ENCODE assay signal across 17 mouse cellular contexts in genomic region chr10:60737169-60737728, GRCm38 (mm10). TPM values are rescaled to one million over a fixed set of nuclear protein-coding genes. Genes with fewer than 3 reads are reported as not detected.
DNase-seq lines count a peak whose midpoint lies in the region; ATAC-seq lines count a peak whose summit lies in the region.
"Had no signal": no experiment of that assay in that cellular context is flagged by ENCODE, and none has a peak within 500 bp of the region (broad histone marks: within the 10 kb centered on the region; RNA-seq: fewer than 3 reads in every experiment).

No protein-coding gene starts in this region.

- 30% methylated on average over 11 of the region's 11 CpGs for WGBS in kidney, embryonic 16.5 days
- 64% methylated on average over 11 of the region's 11 CpGs for WGBS in neural tube, embryonic 13.5 days

- H3K27ac ChIP-seq in kidney, embryonic 16.5 days (ENCODE audit: low read length) = peak overlapping the region; percentile 36; the same call in 1 of the 2 replicates
- H3K27ac ChIP-seq in neural tube, embryonic 13.5 days (replicated peaks) = peak overlapping the region; percentile 54; the same call in 1 of the 2 replicates
- H3K27ac ChIP-seq: embryonic facial prominence, embryonic 15.5 days; forebrain, embryonic 10.5 days; limb, embryonic 15.5 days had no signal

- peaks cover 3% of the 10 kb centered on the region for H3K36me3 ChIP-seq in kidney, embryonic 16.5 days (ENCODE audit: insufficient read depth, low read length)
- H3K36me3 ChIP-seq in neural tube, embryonic 13.5 days = peaks cover 10% of the 10 kb centered on the region; the same call in 1 of the 2 replicates
- H3K36me3 ChIP-seq: embryonic facial prominence, embryonic 15.5 days; forebrain, embryonic 10.5 days had no signal

- DNase-seq in kidney, adult 9 months = no peak
- DNase-seq in adrenal gland, adult (ENCODE audit: inconsistent age in 2 of 2, low spot score in 1 of 2) = peak; percentile 80 to 91
- peak; percentile 64 for DNase-seq in adrenal gland, postnatal 25 days
- no peak for DNase-seq in lung, adult 18-20 months
- no peak for DNase-seq in embryo, embryonic 10 days (ENCODE audit: low spot score)
- DNase-seq: cerebellum, adult 8-10 months; gastrocnemius, postnatal 14 days; liver, postnatal 0 days; retina, postnatal 1 day; spleen, adult 18-20 months; thymus, adult 18-20 months had no signal

- H3K9me3 ChIP-seq in kidney, embryonic 16.5 days (ENCODE audit: low read length) = no peaks in the 10 kb centered on the region
- no peaks in the 10 kb centered on the region for H3K9me3 ChIP-seq in neural tube, embryonic 13.5 days
- H3K9me3 ChIP-seq: embryonic facial prominence, embryonic 15.5 days; forebrain, embryonic 10.5 days; limb, embryonic 15.5 days had no signal

- H3K4me3 ChIP-seq in kidney, embryonic 16.5 days (ENCODE audit: low read length) = no peak overlapping the region
- no peak overlapping the region for H3K4me3 ChIP-seq in neural tube, embryonic 13.5 days
- H3K4me3 ChIP-seq: embryonic facial prominence, embryonic 15.5 days; forebrain, embryonic 10.5 days; limb, embryonic 15.5 days had no signal

- peak; percentile 44; the same call in 1 of the 2 replicates for ATAC-seq in kidney, embryonic 16.5 days (ENCODE audit: low FRiP score, low TSS enrichment)
- ATAC-seq in neural tube, embryonic 13.5 days (ENCODE audit: low read depth) = no peak
- ATAC-seq: inflammation-experienced regulatory T-cells, adult 6 months; liver, postnatal 0 days had no signal

- peaks cover 16% of the 10 kb centered on the region for H3K4me1 ChIP-seq in kidney, embryonic 16.5 days (ENCODE audit: insufficient read depth, low read length)
- peaks cover 20% of the 10 kb centered on the region for H3K4me1 ChIP-seq in neural tube, embryonic 13.5 days (replicated peaks)
- H3K4me1 ChIP-seq: embryonic facial prominence, embryonic 15.5 days had no signal

- no peak overlapping the region for H3K4me2 ChIP-seq in kidney, embryonic 16.5 days (replicated peaks; ENCODE audit: low read depth, low read length)
- no peak overlapping the region for H3K4me2 ChIP-seq in neural tube, embryonic 13.5 days
- H3K4me2 ChIP-seq: embryonic facial prominence, embryonic 15.5 days; limb, embryonic 15.5 days had no signal

- no peak overlapping the region; the same call in 1 of the 2 replicates for H3K9ac ChIP-seq in kidney, embryonic 16.5 days (replicated peaks; ENCODE audit: low read length)
- no peak overlapping the region for H3K9ac ChIP-seq in neural tube, embryonic 13.5 days
- H3K9ac ChIP-seq: embryonic facial prominence, embryonic 15.5 days; limb, embryonic 15.5 days; liver, postnatal 0 days had no signal

- no peaks in the 10 kb centered on the region for H3K27me3 ChIP-seq in kidney, embryonic 16.5 days (ENCODE audit: insufficient read depth, low read length)
- no peaks in the 10 kb centered on the region for H3K27me3 ChIP-seq in neural tube, embryonic 13.5 days
- H3K27me3 ChIP-seq: embryonic facial prominence, embryonic 15.5 days; limb, embryonic 15.5 days had no signal

RNA-seq across cellular contexts. Expression of gene Slc29a3, which starts 15.3 kb away (rescaled TPM):
- polyA plus RNA-seq in kidney, embryonic 16.5 days (2015; fragmentation: Nextera tagmentation; extraction: Ambion mirVana) = 14.0 and 14.5 TPM in 2 replicates
- total RNA-seq in adrenal gland, postnatal 25 days (2021) = 24.8 and 42.0 TPM in 2 replicates
- 11.8 and 12.9 TPM in 2 replicates for polyA plus RNA-seq in neural tube, embryonic 13.5 days (2015; fragmentation: Nextera tagmentation; extraction: Ambion mirVana)

RNA-seq across cellular contexts. Expression of gene Cdh23, which starts 41.0 kb away (rescaled TPM):
- 0.50 and 0.82 TPM in 2 replicates for polyA plus RNA-seq in kidney, embryonic 16.5 days (2015; fragmentation: Nextera tagmentation; extraction: Ambion mirVana)
- total RNA-seq in adrenal gland, postnatal 25 days (2021) = 2.2 and 2.8 TPM in 2 replicates
- polyA plus RNA-seq in neural tube, embryonic 13.5 days (2015; fragmentation: Nextera tagmentation; extraction: Ambion mirVana) = 1.3 and 1.4 TPM in 2 replicates

Comparison
In these comparisons a context has a peak if more than half of its experiments do, and no peak if none do; other contexts are left out.
1. DNase-seq: peak in adrenal gland, adult (2 of 2) and adrenal gland, postnatal 25 days (single experiment); none in kidney, adult 9 months (single experiment), lung, adult 18-20 months (0 of 2) and embryo, embryonic 10 days (single experiment).